ENCODE assay signal across 8 mouse cellular contexts in the genomic region with DNA sequence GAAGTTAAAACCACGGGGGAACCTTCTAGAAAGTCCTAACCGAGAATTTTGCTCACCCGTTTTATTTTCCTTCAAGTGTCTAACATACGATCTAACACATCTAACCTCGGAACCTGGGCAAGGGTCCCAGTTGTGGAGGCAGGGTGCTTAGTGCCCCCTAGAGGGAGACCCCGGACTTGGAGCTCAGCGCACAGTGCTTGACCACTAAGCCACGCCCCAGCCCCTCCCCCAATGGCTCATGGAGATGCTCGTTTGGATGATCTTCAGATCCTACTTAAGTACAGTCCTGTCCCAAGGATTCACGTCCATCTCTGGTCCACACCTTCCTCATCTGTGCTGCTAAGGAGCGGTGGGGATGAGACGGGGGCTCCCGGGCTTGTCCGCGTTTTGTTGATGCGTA. TPM values are rescaled to one million over a fixed set of nuclear protein-coding genes. Genes with fewer than 3 reads are reported as not detected.
DNase-seq lines count a peak whose midpoint lies in the region; ATAC-seq and TF ChIP-seq lines count a peak whose summit lies in the region.

No protein-coding gene starts in this region.

- no peak overlapping the region for H3K9ac ChIP-seq in forebrain, embryonic 13.5 days
- H3K9ac ChIP-seq in forebrain, embryonic 15.5 days (replicated peaks), result no peak overlapping the region
- H3K9ac ChIP-seq in embryonic facial prominence, embryonic 15.5 days, result no peak overlapping the region
- H3K9ac ChIP-seq in intestine, embryonic 15.5 days, result no peak overlapping the region
- H3K9ac ChIP-seq in lung, embryonic 14.5 days, result no peak overlapping the region

- DNase-seq in G1E (ENCODE audit: low spot score), result no peak
- DNase-seq in lung, embryonic 14.5 days, result peak; percentile 83
- DNase-seq in layer of hippocampus, adult 8-10 months (ENCODE audit: low spot score in 2 of 2), result no peak

- peak overlapping the region; percentile 18; the same call in 1 of the 2 replicates for H3K4me2 ChIP-seq in forebrain, embryonic 13.5 days
- H3K4me2 ChIP-seq in forebrain, embryonic 15.5 days (replicated peaks), result no peak overlapping the region
- H3K4me2 ChIP-seq in embryonic facial prominence, embryonic 15.5 days (replicated peaks), result peak overlapping the region; percentile 35
- peak overlapping the region; percentile 25 for H3K4me2 ChIP-seq in intestine, embryonic 15.5 days (replicated peaks)
- peak overlapping the region; percentile 91 for H3K4me2 ChIP-seq in lung, embryonic 14.5 days

- peaks cover 14% of the 10 kb centered on the region for H3K4me1 ChIP-seq in forebrain, embryonic 13.5 days
- H3K4me1 ChIP-seq in forebrain, embryonic 15.5 days, result peaks cover 15% of the 10 kb centered on the region
- H3K4me1 ChIP-seq in G1E (ENCODE audit: insufficient read depth, low read depth, low read length), result peaks cover 21% of the 10 kb centered on the region
- H3K4me1 ChIP-seq in embryonic facial prominence, embryonic 15.5 days, result peaks cover 17% of the 10 kb centered on the region
- H3K4me1 ChIP-seq in intestine, embryonic 15.5 days (replicated peaks), result 0 out of 2 replicates have a peak, but pooled peaks cover 5% of the 10 kb centered on the region
- H3K4me1 ChIP-seq in lung, embryonic 14.5 days (ENCODE audit: insufficient read depth), result no peaks in the 10 kb centered on the region
- H3K4me1 ChIP-seq in testis, adult 2 months (ENCODE audit: control insufficient read depth, insufficient read depth, low read length), result peaks cover 10% of the 10 kb centered on the region

- no peaks in the 10 kb centered on the region for H3K9me3 ChIP-seq in forebrain, embryonic 13.5 days (replicated peaks)
- H3K9me3 ChIP-seq in forebrain, embryonic 15.5 days, result no peaks in the 10 kb centered on the region
- H3K9me3 ChIP-seq in G1E (replicated peaks), result no peaks in the 10 kb centered on the region; the same call in 1 of the 2 replicates
- H3K9me3 ChIP-seq in embryonic facial prominence, embryonic 15.5 days (replicated peaks), result no peaks in the 10 kb centered on the region
- no peaks in the 10 kb centered on the region for H3K9me3 ChIP-seq in intestine, embryonic 15.5 days
- H3K9me3 ChIP-seq in lung, embryonic 14.5 days (ENCODE audit: low read depth, low read length), result no peaks in the 10 kb centered on the region

- no peak for TF ChIP-seq POLR2A in testis, adult 2 months (IDR thresholded peaks at IDR 0.05; ENCODE audit: control insufficient read depth, low read depth, low read length)

- H3K4me3 ChIP-seq in forebrain, embryonic 13.5 days, result no peak overlapping the region
- no peak overlapping the region for H3K4me3 ChIP-seq in forebrain, embryonic 15.5 days
- peak overlapping the region; percentile 52; the same call in 1 of the 2 replicates for H3K4me3 ChIP-seq in G1E (ENCODE audit: low read depth, low read length)
- peak overlapping the region; percentile 10; the same call in 1 of the 2 replicates for H3K4me3 ChIP-seq in embryonic facial prominence, embryonic 15.5 days (replicated peaks)
- no peak overlapping the region for H3K4me3 ChIP-seq in intestine, embryonic 15.5 days (replicated peaks)
- H3K4me3 ChIP-seq in lung, embryonic 14.5 days (ENCODE audit: low read depth, low read length), result no peak overlapping the region
- peak overlapping the region; percentile 21 for H3K4me3 ChIP-seq in testis, adult 2 months (ENCODE audit: control insufficient read depth, low read depth, low read length)

- H3K27ac ChIP-seq in forebrain, embryonic 13.5 days, result no peak overlapping the region
- H3K27ac ChIP-seq in forebrain, embryonic 15.5 days (replicated peaks), result no peak overlapping the region
- H3K27ac ChIP-seq in embryonic facial prominence, embryonic 15.5 days (replicated peaks), result no peak overlapping the region
- H3K27ac ChIP-seq in intestine, embryonic 15.5 days, result no peak overlapping the region
- H3K27ac ChIP-seq in lung, embryonic 14.5 days (ENCODE audit: low read depth), result no peak overlapping the region
- peak overlapping the region; percentile 39; the same call in 1 of the 2 replicates for H3K27ac ChIP-seq in testis, adult 2 months (ENCODE audit: control insufficient read depth, insufficient read depth, low read depth, low read length)

- no peaks in the 10 kb centered on the region for H3K36me3 ChIP-seq in forebrain, embryonic 13.5 days (ENCODE audit: poor library complexity, severe bottlenecking)
- no peaks in the 10 kb centered on the region for H3K36me3 ChIP-seq in forebrain, embryonic 15.5 days
- no peaks in the 10 kb centered on the region for H3K36me3 ChIP-seq in G1E (replicated peaks)
- H3K36me3 ChIP-seq in embryonic facial prominence, embryonic 15.5 days, result no peaks in the 10 kb centered on the region
- H3K36me3 ChIP-seq in intestine, embryonic 15.5 days, result no peaks in the 10 kb centered on the region
- no peaks in the 10 kb centered on the region for H3K36me3 ChIP-seq in lung, embryonic 14.5 days (ENCODE audit: insufficient read depth)
- H3K36me3 ChIP-seq in testis, adult 2 months (ENCODE audit: control insufficient read depth, insufficient read depth, low read length), result no peaks in the 10 kb centered on the region

- H3K27me3 ChIP-seq in forebrain, embryonic 13.5 days, result peaks cover 22% of the 10 kb centered on the region; the same call in 1 of the 2 replicates
- peaks cover 12% of the 10 kb centered on the region for H3K27me3 ChIP-seq in forebrain, embryonic 15.5 days
- H3K27me3 ChIP-seq in G1E (ENCODE audit: insufficient read depth, low read length), result peaks cover 6% of the 10 kb centered on the region; the same call in 1 of the 2 replicates
- H3K27me3 ChIP-seq in embryonic facial prominence, embryonic 15.5 days, result no peaks in the 10 kb centered on the region
- H3K27me3 ChIP-seq in intestine, embryonic 15.5 days (replicated peaks), result no peaks in the 10 kb centered on the region
- H3K27me3 ChIP-seq in lung, embryonic 14.5 days (ENCODE audit: insufficient read depth, low read length), result no peaks in the 10 kb centered on the region
- no peaks in the 10 kb centered on the region for H3K27me3 ChIP-seq in testis, adult 2 months (ENCODE audit: control insufficient read depth, insufficient read depth, low read length)

- WGBS in forebrain, embryonic 13.5 days, result 13% methylated on average over 16 of the region's 16 CpGs
- 11% methylated on average over 16 of the region's 16 CpGs for WGBS in forebrain, embryonic 15.5 days
- 11% methylated on average over 16 of the region's 16 CpGs for WGBS in embryonic facial prominence, embryonic 15.5 days
- WGBS in intestine, embryonic 15.5 days, result 16% methylated on average over 16 of the region's 16 CpGs
- 13% methylated on average over 16 of the region's 16 CpGs for WGBS in lung, embryonic 14.5 days

- peak; percentile 21; the same call in 1 of the 2 replicates for TF ChIP-seq CTCF in G1E (IDR thresholded peaks at IDR 0.05; ENCODE audit: low read depth, low read length)
- TF ChIP-seq CTCF in lung, embryonic 14.5 days (IDR thresholded peaks at IDR 0.05; ENCODE audit: low read depth), result peak; percentile 63
- TF ChIP-seq CTCF in testis, adult 2 months (IDR thresholded peaks at IDR 0.05; ENCODE audit: control insufficient read depth, insufficient read depth, insufficient replicate concordance, low read depth, low read length), result peak; percentile 40; the same call in 1 of the 2 replicates

- no peak for ATAC-seq in forebrain, embryonic 13.5 days
- no peak for ATAC-seq in forebrain, embryonic 15.5 days (replicated peaks)
- no peak for ATAC-seq in G1E (ENCODE audit: extremely low read depth, insufficient number of reproducible peaks, low FRiP score, poor library complexity, severe bottlenecking)
- no peak for ATAC-seq in embryonic facial prominence, embryonic 15.5 days (ENCODE audit: insufficient number of reproducible peaks, low FRiP score, low TSS enrichment, low read depth)
- no peak for ATAC-seq in intestine, embryonic 15.5 days
- ATAC-seq in lung, embryonic 14.5 days (ENCODE audit: insufficient read depth), result no peak

RNA-seq across cellular contexts. Expression of gene Acacb, which starts 28.3 kb away (rescaled TPM):
- polyA plus RNA-seq in forebrain, embryonic 13.5 days (2015; fragmentation: Nextera tagmentation; extraction: Ambion mirVana), result 0.96 and 1.5 TPM in 2 replicates
- polyA plus RNA-seq in forebrain, embryonic 15.5 days (2015; fragmentation: Nextera tagmentation; extraction: Ambion mirVana), result 1.6 and 3.0 TPM in 2 replicates
- total RNA-seq in G1E (2014; fragmentation: Nextera tagmentation) (0.34 and 2.6 TPM in 2 replicates), G1E (2017) (0.35 and 0.76 TPM in 2 replicates)
- 0.43 and 0.55 TPM in 2 replicates for polyA plus RNA-seq in G1E (2012)
- polyA plus RNA-seq in embryonic facial prominence, embryonic 15.5 days (2015; fragmentation: Nextera tagmentation; extraction: Ambion mirVana), result 2.0 and 2.6 TPM in 2 replicates
- 1.4 and 1.7 TPM in 2 replicates for polyA plus RNA-seq in intestine, embryonic 15.5 days (2015; fragmentation: Nextera tagmentation; extraction: Ambion mirVana)
- 1.7 and 2.3 TPM in 2 replicates for polyA plus RNA-seq in lung, embryonic 14.5 days (2014; fragmentation: Nextera tagmentation; extraction: Ambion mirVana)
- 3.0 and 4.6 TPM in 2 replicates for polyA plus RNA-seq in testis, adult 2 months (2012; rRNA removed)
- total RNA-seq in layer of hippocampus, adult 8-10 months (2022), result 1 to 10 TPM; 6.1 to 7.4 (median 6.6) TPM

RNA-seq across cellular contexts. Expression of gene Ung, which starts 44.5 kb away (rescaled TPM):
- polyA plus RNA-seq in forebrain, embryonic 13.5 days (2015; fragmentation: Nextera tagmentation; extraction: Ambion mirVana), result 45.3 and 46.6 TPM in 2 replicates
- 22.7 and 25.8 TPM in 2 replicates for polyA plus RNA-seq in forebrain, embryonic 15.5 days (2015; fragmentation: Nextera tagmentation; extraction: Ambion mirVana)
- total RNA-seq in G1E (2014; fragmentation: Nextera tagmentation) (13.9 and 16.5 TPM in 2 replicates), G1E (2017) (17.6 and 19.5 TPM in 2 replicates)
- 87.8 and 89.3 TPM in 2 replicates for polyA plus RNA-seq in G1E (2012)
- polyA plus RNA-seq in embryonic facial prominence, embryonic 15.5 days (2015; fragmentation: Nextera tagmentation; extraction: Ambion mirVana), result 37.1 and 38.2 TPM in 2 replicates
- 45.0 and 45.1 TPM in 2 replicates for polyA plus RNA-seq in intestine, embryonic 15.5 days (2015; fragmentation: Nextera tagmentation; extraction: Ambion mirVana)
- polyA plus RNA-seq in lung, embryonic 14.5 days (2014; fragmentation: Nextera tagmentation; extraction: Ambion mirVana), result 44.0 and 44.2 TPM in 2 replicates
- polyA plus RNA-seq in testis, adult 2 months (2012; rRNA removed), result 8.2 and 9.4 TPM in 2 replicates
- total RNA-seq in layer of hippocampus, adult 8-10 months (2022), result 1 to 10 TPM; 1.7 to 2.3 (median 1.9) TPM

RNA-seq across cellular contexts. Expression of gene Alkbh2, which starts 46.6 kb away (rescaled TPM):
- polyA plus RNA-seq in forebrain, embryonic 13.5 days (2015; fragmentation: Nextera tagmentation; extraction: Ambion mirVana), result 6.7 and 9.0 TPM in 2 replicates
- 6.2 and 7.3 TPM in 2 replicates for polyA plus RNA-seq in forebrain, embryonic 15.5 days (2015; fragmentation: Nextera tagmentation; extraction: Ambion mirVana)
- total RNA-seq in G1E (2014; fragmentation: Nextera tagmentation) (6.8 and 8.2 TPM in 2 replicates), G1E (2017) (3.7 and 7.1 TPM in 2 replicates)
- polyA plus RNA-seq in G1E (2012), result 19.0 and 20.5 TPM in 2 replicates
- polyA plus RNA-seq in embryonic facial prominence, embryonic 15.5 days (2015; fragmentation: Nextera tagmentation; extraction: Ambion mirVana), result 10.7 and 11.1 TPM in 2 replicates
- polyA plus RNA-seq in intestine, embryonic 15.5 days (2015; fragmentation: Nextera tagmentation; extraction: Ambion mirVana), result 11.6 and 12.0 TPM in 2 replicates
- polyA plus RNA-seq in lung, embryonic 14.5 days (2014; fragmentation: Nextera tagmentation; extraction: Ambion mirVana), result 8.9 and 11.3 TPM in 2 replicates
- 2.2 and 3.1 TPM in 2 replicates for polyA plus RNA-seq in testis, adult 2 months (2012; rRNA removed)
- 1 to 10 TPM; 3.8 to 6.5 (median 5.5) TPM for total RNA-seq in layer of hippocampus, adult 8-10 months (2022)

Comparison
In these comparisons a context has a peak if more than half of its experiments do, and no peak if none do; other contexts are left out.
1. H3K4me3 ChIP-seq: peak in G1E (single experiment), embryonic facial prominence, embryonic 15.5 days (single experiment) and testis, adult 2 months (single experiment); none in forebrain, embryonic 13.5 days (single experiment), forebrain, embryonic 15.5 days (single experiment), intestine, embryonic 15.5 days (single experiment) and lung, embryonic 14.5 days (single experiment).
2. Peak in every context shown above with its lines, with median percentiles within 50 percentile points of each other: CTCF ChIP-seq.